ENCODE assay signal across 8 mouse cellular contexts in genomic region chr7:82864260-82864990, GRCm38 (mm10). TPM values are rescaled to one million over a fixed set of nuclear protein-coding genes. Genes with fewer than 3 reads are reported as not detected.
DNase-seq lines count a peak whose midpoint lies in the region; ATAC-seq and TF ChIP-seq lines count a peak whose summit lies in the region.

No protein-coding gene starts in this region.

- no peak overlapping the region; the same call in 1 of the 2 replicates for H3K27ac ChIP-seq in heart, embryonic 11.5 days (ENCODE audit: low read depth, low read length)
- peak overlapping the region; percentile 100 for H3K27ac ChIP-seq in forebrain, postnatal 0 days (ENCODE audit: low read depth, low read length)

- ATAC-seq in heart, embryonic 11.5 days (replicated peaks; ENCODE audit: insufficient number of reproducible peaks, low FRiP score, low TSS enrichment), result no peak
- ATAC-seq in forebrain, postnatal 0 days, result no peak
- ATAC-seq in megakaryocyte-erythroid progenitor cell, adult 5-6 weeks (replicated peaks; ENCODE audit: low FRiP score, low TSS enrichment, poor library complexity, severe bottlenecking), result no peak

- 55% methylated on average over 8 of the region's 8 CpGs for WGBS in heart, embryonic 11.5 days (ENCODE audit: insufficient replicate concordance)
- WGBS in forebrain, postnatal 0 days, result 15% methylated on average over 8 of the region's 8 CpGs

- no peak for DNase-seq in heart, postnatal 10 days
- DNase-seq in brain, embryonic 14.5 days (ENCODE audit: low read depth), result peak; percentile 86
- peak; percentile 70 for DNase-seq in forebrain, postnatal 0 days
- DNase-seq in mesoderm, embryonic 11.5 days (ENCODE audit: low read depth, low spot score), result peak; percentile 50
- no peak for DNase-seq in Muller cell, postnatal 12 days (ENCODE audit: inconsistent ontology term)
- DNase-seq in kidney, postnatal 25 days, result no peak

- peaks cover 6% of the 10 kb centered on the region; the same call in 1 of the 2 replicates for H3K4me1 ChIP-seq in heart, embryonic 11.5 days (ENCODE audit: control insufficient read depth, insufficient read depth, low read length)
- no peaks in the 10 kb centered on the region for H3K4me1 ChIP-seq in forebrain, postnatal 0 days (ENCODE audit: insufficient read depth)

- no peak for TF ChIP-seq POLR2A in brain, embryonic 14.5 days (IDR thresholded peaks at IDR 0.05; ENCODE audit: borderline replicate concordance, extremely low read depth, insufficient read depth, insufficient read length, poor library complexity, severe bottlenecking)

- H3K4me3 ChIP-seq in heart, embryonic 11.5 days (ENCODE audit: low read depth, low read length), result no peak overlapping the region
- H3K4me3 ChIP-seq in forebrain, postnatal 0 days (ENCODE audit: low read depth, low read length), result peak overlapping the region; percentile 94

- no peaks in the 10 kb centered on the region for H3K9me3 ChIP-seq in heart, embryonic 11.5 days (replicated peaks; ENCODE audit: control insufficient read depth, low read length)
- no peaks in the 10 kb centered on the region for H3K9me3 ChIP-seq in forebrain, postnatal 0 days (ENCODE audit: low read length)

- H3K4me2 ChIP-seq in heart, embryonic 11.5 days, result peak overlapping the region; percentile 96; the same call in 1 of the 2 replicates
- H3K4me2 ChIP-seq in forebrain, postnatal 0 days (ENCODE audit: low read depth), result peak overlapping the region; percentile 82

- no peak overlapping the region; the same call in 1 of the 2 replicates for H3K9ac ChIP-seq in heart, embryonic 11.5 days (ENCODE audit: low read depth, low read length)
- peak overlapping the region; percentile 100 for H3K9ac ChIP-seq in forebrain, postnatal 0 days

- intact Hi-C loops in heart, postnatal 10 days (cut with DNase I), result loop anchor here (10.0 kb wide), 1 partner anchor 1010 kb away; no protein-coding TSS in a partner anchor

- H3K36me3 ChIP-seq in heart, embryonic 11.5 days (ENCODE audit: control insufficient read depth, insufficient read depth, low read length), result no peaks in the 10 kb centered on the region
- H3K36me3 ChIP-seq in forebrain, postnatal 0 days (ENCODE audit: insufficient read depth), result peaks cover 7% of the 10 kb centered on the region

- no peaks in the 10 kb centered on the region for H3K27me3 ChIP-seq in heart, embryonic 11.5 days (ENCODE audit: control insufficient read depth, insufficient read depth, low read length)
- H3K27me3 ChIP-seq in forebrain, postnatal 0 days (ENCODE audit: insufficient read depth, low read length), result no peaks in the 10 kb centered on the region

- TF ChIP-seq CTCF in brain, embryonic 14.5 days (IDR thresholded peaks at IDR 0.05; ENCODE audit: borderline replicate concordance, extremely low read depth, insufficient read depth, insufficient read length), result peak; percentile 9; the same call in 1 of the 2 replicates
- TF ChIP-seq CTCF in forebrain, postnatal 0 days (IDR thresholded peaks at IDR 0.05; ENCODE audit: low read depth), result peak; percentile 49

RNA-seq across cellular contexts. Expression of gene Mex3b, which starts 2.7 kb away (rescaled TPM):
- polyA plus RNA-seq in heart, embryonic 11.5 days (2014; fragmentation: Nextera tagmentation; extraction: Ambion mirVana), result 10.8 and 12.2 TPM in 2 replicates
- total RNA-seq in heart, postnatal 10 days (2021), result 10 to 100 TPM in 1 of 2 experiments, 1 to 10 TPM in 1; 7.4 to 11.4 TPM
- 154 and 207 TPM in 2 replicates for polyA plus RNA-seq in brain, embryonic 14.5 days (2012; rRNA removed)
- 111 and 141 TPM in 2 replicates for total RNA-seq in forebrain, postnatal 0 days (2014; rRNA removed)
- 22.8 and 24.5 TPM in 2 replicates for polyA plus RNA-seq in forebrain, postnatal 0 days (2015; fragmentation: Nextera tagmentation; extraction: Ambion mirVana)
- 2.6 and 3.1 TPM in 2 replicates for total RNA-seq in megakaryocyte-erythroid progenitor cell, adult 5-6 weeks (2014; fragmentation: Nextera tagmentation)
- total RNA-seq in megakaryocyte-erythroid progenitor cell, adult 5-6 weeks (2017), result 8.4 and 9.8 TPM in 2 replicates

Comparison
In these comparisons a context has a peak if more than half of its experiments do, and no peak if none do; other contexts are left out.
1. DNase-seq: peak in brain, embryonic 14.5 days (single experiment), forebrain, postnatal 0 days (single experiment) and mesoderm, embryonic 11.5 days (single experiment); none in heart, postnatal 10 days (0 of 2), Muller cell, postnatal 12 days (single experiment) and kidney, postnatal 25 days (0 of 2).